ENCODE assay signal across 24 mouse cellular contexts in the genomic region with DNA sequence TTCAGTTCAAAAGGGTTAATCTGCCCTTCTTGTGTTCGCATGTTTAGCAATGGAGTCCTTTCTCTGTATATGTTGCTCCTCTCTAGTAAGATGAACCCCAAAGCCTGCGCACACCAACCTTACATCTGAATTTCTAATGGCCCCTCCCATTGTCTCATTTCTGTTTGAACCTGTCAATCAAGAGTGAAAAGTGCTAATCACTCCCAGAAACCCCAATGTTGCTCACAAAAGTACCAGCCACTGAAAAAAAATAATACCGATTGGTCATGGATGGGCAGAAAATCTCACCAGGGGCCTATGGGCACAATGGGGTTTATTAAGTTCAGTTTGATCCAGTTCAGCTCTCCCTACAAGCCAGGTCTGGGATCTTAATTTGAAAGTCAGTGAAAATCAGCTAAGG.
DNase-seq lines count a peak whose midpoint lies in the region; ATAC-seq lines count a peak whose summit lies in the region.
"Had no signal": no experiment of that assay in that cellular context is flagged by ENCODE, and none has a peak within 500 bp of the region (broad histone marks: within the 10 kb centered on the region; RNA-seq: fewer than 3 reads in every experiment).

No protein-coding gene starts in this region.

- peaks cover 7% of the 10 kb centered on the region; the same call in 1 of the 2 replicates for H3K27me3 ChIP-seq in hindbrain, embryonic 11.5 days (ENCODE audit: control insufficient read depth, insufficient read depth, low read length)
- peaks cover 6% of the 10 kb centered on the region for H3K27me3 ChIP-seq in hindbrain, embryonic 16.5 days (replicated peaks; ENCODE audit: control insufficient read depth, insufficient read depth, low read length)
- peaks cover 10% of the 10 kb centered on the region for H3K27me3 ChIP-seq in midbrain, embryonic 12.5 days
- no peaks in the 10 kb centered on the region for H3K27me3 ChIP-seq in midbrain, embryonic 16.5 days (ENCODE audit: control insufficient read depth, insufficient read depth, low read depth, low read length)
- H3K27me3 ChIP-seq: embryonic facial prominence, embryonic 13.5 days; forebrain, embryonic 15.5 days; heart, embryonic 13.5 days; intestine, embryonic 15.5 days had no signal

- H3K9ac ChIP-seq in hindbrain, embryonic 11.5 days (ENCODE audit: low read depth, low read length), result no peak overlapping the region
- no peak overlapping the region for H3K9ac ChIP-seq in hindbrain, embryonic 16.5 days (ENCODE audit: low read depth, low read length)
- H3K9ac ChIP-seq in midbrain, embryonic 12.5 days (replicated peaks), result no peak overlapping the region
- H3K9ac ChIP-seq in midbrain, embryonic 16.5 days (ENCODE audit: low read depth, low read length), result no peak overlapping the region
- H3K9ac ChIP-seq: embryonic facial prominence, embryonic 13.5 days; forebrain, embryonic 12.5 days; forebrain, embryonic 15.5 days; heart, embryonic 13.5 days; hindbrain, embryonic 14.5 days; intestine, embryonic 15.5 days had no signal

- peak; percentile 25; the same call in 1 of the 2 replicates for ATAC-seq in hindbrain, embryonic 11.5 days (ENCODE audit: low FRiP score)
- no peak for ATAC-seq in hindbrain, embryonic 16.5 days
- peak; percentile 53 for ATAC-seq in midbrain, embryonic 12.5 days (ENCODE audit: low FRiP score, low read depth)
- ATAC-seq in midbrain, embryonic 16.5 days, result no peak
- no peak for ATAC-seq in activated CD4-positive, CD25-positive, alpha-beta regulatory T cell, adult 4 months
- ATAC-seq: forebrain, embryonic 15.5 days; intestine, embryonic 15.5 days had no signal

- no peaks in the 10 kb centered on the region for H3K36me3 ChIP-seq in hindbrain, embryonic 11.5 days (ENCODE audit: control insufficient read depth, insufficient read depth, low read length)
- H3K36me3 ChIP-seq in hindbrain, embryonic 16.5 days (ENCODE audit: control insufficient read depth, insufficient read depth, low read length), result no peaks in the 10 kb centered on the region
- no peaks in the 10 kb centered on the region for H3K36me3 ChIP-seq in midbrain, embryonic 12.5 days
- H3K36me3 ChIP-seq in midbrain, embryonic 16.5 days (ENCODE audit: control insufficient read depth, insufficient read depth, low read length), result no peaks in the 10 kb centered on the region
- H3K36me3 ChIP-seq: embryonic facial prominence, embryonic 10.5 days; embryonic facial prominence, embryonic 13.5 days; forebrain, embryonic 12.5 days; forebrain, embryonic 15.5 days; heart, embryonic 10.5 days; heart, embryonic 13.5 days; intestine, embryonic 15.5 days had no signal

- no peak overlapping the region for H3K27ac ChIP-seq in hindbrain, embryonic 11.5 days (ENCODE audit: low read depth, low read length)
- no peak overlapping the region for H3K27ac ChIP-seq in hindbrain, embryonic 16.5 days (ENCODE audit: low read depth, low read length)
- peak overlapping the region; percentile 52; the same call in 1 of the 2 replicates for H3K27ac ChIP-seq in midbrain, embryonic 12.5 days (replicated peaks)
- no peak overlapping the region for H3K27ac ChIP-seq in midbrain, embryonic 16.5 days (ENCODE audit: low read length)
- H3K27ac ChIP-seq: embryonic facial prominence, embryonic 10.5 days; embryonic facial prominence, embryonic 13.5 days; forebrain, embryonic 12.5 days; forebrain, embryonic 15.5 days; heart, adult 2 months; heart, embryonic 10.5 days; heart, embryonic 13.5 days; hindbrain, embryonic 14.5 days; intestine, embryonic 15.5 days had no signal

- no peak overlapping the region for H3K4me2 ChIP-seq in hindbrain, embryonic 11.5 days (replicated peaks; ENCODE audit: low read depth, low read length)
- H3K4me2 ChIP-seq in hindbrain, embryonic 16.5 days (ENCODE audit: low read length), result no peak overlapping the region
- H3K4me2 ChIP-seq in midbrain, embryonic 12.5 days (replicated peaks), result no peak overlapping the region
- no peak overlapping the region for H3K4me2 ChIP-seq in midbrain, embryonic 16.5 days (ENCODE audit: low read length)
- H3K4me2 ChIP-seq: embryonic facial prominence, embryonic 13.5 days; forebrain, embryonic 12.5 days; forebrain, embryonic 15.5 days; heart, embryonic 13.5 days; hindbrain, embryonic 14.5 days; intestine, embryonic 15.5 days had no signal

- no peaks in the 10 kb centered on the region for H3K9me3 ChIP-seq in hindbrain, embryonic 11.5 days (ENCODE audit: control insufficient read depth, low read length)
- no peaks in the 10 kb centered on the region for H3K9me3 ChIP-seq in hindbrain, embryonic 16.5 days (ENCODE audit: control insufficient read depth, low read length)
- no peaks in the 10 kb centered on the region for H3K9me3 ChIP-seq in midbrain, embryonic 12.5 days
- H3K9me3 ChIP-seq in midbrain, embryonic 16.5 days (replicated peaks; ENCODE audit: control insufficient read depth, low read length, poor library complexity, severe bottlenecking), result no peaks in the 10 kb centered on the region
- H3K9me3 ChIP-seq: embryonic facial prominence, embryonic 10.5 days; embryonic facial prominence, embryonic 13.5 days; forebrain, embryonic 12.5 days; forebrain, embryonic 15.5 days; heart, embryonic 10.5 days; heart, embryonic 13.5 days; intestine, embryonic 15.5 days had no signal

- H3K4me1 ChIP-seq in hindbrain, embryonic 11.5 days (replicated peaks; ENCODE audit: control insufficient read depth, insufficient read depth, low read length), result peaks cover 3% of the 10 kb centered on the region
- peaks cover 2% of the 10 kb centered on the region; the same call in 1 of the 2 replicates for H3K4me1 ChIP-seq in hindbrain, embryonic 16.5 days (ENCODE audit: control insufficient read depth, insufficient read depth, low read depth, low read length)
- H3K4me1 ChIP-seq in midbrain, embryonic 12.5 days, result peaks cover 51% of the 10 kb centered on the region
- peaks cover 11% of the 10 kb centered on the region for H3K4me1 ChIP-seq in midbrain, embryonic 16.5 days (ENCODE audit: control insufficient read depth, insufficient read depth, low read length)
- H3K4me1 ChIP-seq: heart, embryonic 10.5 days; heart, embryonic 13.5 days; intestine, embryonic 15.5 days had no signal

- peak; percentile 57 for DNase-seq in embryo, embryonic 10.5 days (ENCODE audit: low spot score)
- no peak for DNase-seq in embryo, embryonic 9.5 days (ENCODE audit: extremely low spot score)
- no peak for DNase-seq in hindbrain, embryonic 11.5 days (ENCODE audit: low spot score)
- DNase-seq: adrenal gland, postnatal 10 days; adrenal gland, postnatal 36 days; cerebellum, adult 11-12 months; cerebellum, adult 8-10 months; cerebellum, postnatal 10 days; gastrocnemius, postnatal 25 days; heart, adult 2 months; heart, postnatal 14 days had no signal

- no peak overlapping the region for H3K4me3 ChIP-seq in hindbrain, embryonic 11.5 days (ENCODE audit: low read depth, low read length)
- no peak overlapping the region for H3K4me3 ChIP-seq in hindbrain, embryonic 16.5 days (ENCODE audit: low read length)
- no peak overlapping the region for H3K4me3 ChIP-seq in midbrain, embryonic 12.5 days
- H3K4me3 ChIP-seq in midbrain, embryonic 16.5 days (ENCODE audit: low read depth, low read length), result no peak overlapping the region
- H3K4me3 ChIP-seq: embryonic facial prominence, embryonic 10.5 days; embryonic facial prominence, embryonic 13.5 days; erythroblast, embryonic 14.5 days; forebrain, embryonic 12.5 days; forebrain, embryonic 15.5 days; heart, adult 2 months; heart, embryonic 10.5 days; heart, embryonic 13.5 days; intestine, embryonic 15.5 days had no signal

- WGBS in hindbrain, embryonic 11.5 days, result 39% methylated on average over 3 of the region's 3 CpGs
- 41% methylated on average over 3 of the region's 3 CpGs for WGBS in hindbrain, embryonic 16.5 days
- 19% methylated on average over 3 of the region's 3 CpGs for WGBS in midbrain, embryonic 12.5 days
- whole genome bisulfite sequencing in midbrain, embryonic 16.5 days, result 27% methylated on average over 3 of the region's 3 CpGs

Comparison
In these comparisons a context has a peak if more than half of its experiments do, and no peak if none do; other contexts are left out.
1. ATAC-seq: peak in hindbrain, embryonic 11.5 days (single experiment) and midbrain, embryonic 12.5 days (single experiment); none in hindbrain, embryonic 16.5 days (single experiment), midbrain, embryonic 16.5 days (single experiment) and activated CD4-positive, CD25-positive, alpha-beta regulatory T cell, adult 4 months (single experiment).